Mouse (Mus musculus): Measurements from ENCODE around the gene Pianp. TPM values are rescaled to one million over a fixed set of nuclear protein-coding genes. Genes with fewer than 3 reads are reported as not detected.
A peak's percentile ranks its signal among the peaks of the same experiment; 100 is the strongest.

Pianp gene
- polyA plus RNA-seq, 1 experiment = 1.4 TPM

- peaks cover 4% of the 10 kb centered on the region; the same call in 1 of the 2 replicates for H3K4me1 ChIP-seq (ENCODE audit: control insufficient read depth, insufficient read depth, low read length)
- 6% methylated on average over 8 of the region's 8 CpGs for WGBS
- DNase-seq = peak; percentile 26
- H3K4me3 ChIP-seq (replicated peaks; ENCODE audit: extremely low read depth, low read depth, low read length) = peak overlapping the region; percentile 58
- TF ChIP-seq POLR2A (IDR thresholded peaks at IDR 0.05; ENCODE audit: borderline replicate concordance, extremely low read depth, low read depth, low read length) (no peak), CTCF (IDR thresholded peaks at IDR 0.05; ENCODE audit: insufficient read depth, low read length) (no peak)
Measured at GRCm38 (mm10) chr6:125039131-125039530, 42.6 kb downstream of the Pianp start.

- Histone ChIP-seq H3K4me1 (ENCODE audit: control insufficient read depth, insufficient read depth, low read length) (peaks cover 4% of the 10 kb centered on the region; the same call in 1 of the 2 replicates), H3K4me3 (replicated peaks; ENCODE audit: extremely low read depth, low read depth, low read length) (peak within 1 kb of the TSS; percentile 96)
- TF ChIP-seq POLR2A (IDR thresholded peaks at IDR 0.05; ENCODE audit: borderline replicate concordance, extremely low read depth, low read depth, low read length) (0 out of 2 replicates have a peak, but pooled peaks have one; percentile 12), CTCF (IDR thresholded peaks at IDR 0.05; ENCODE audit: insufficient read depth, low read length) (no peak)
- DNase-seq = peak; percentile 87
- WGBS = under 1% methylated on average over 26 of the region's 26 CpGs
Measured at GRCm38 (mm10) chr6:125039533-125040153, 43.1 kb downstream of the Pianp start, which contains the start of gene Ing4. Gene Ing4 (plus strand): TSS chr6:125039760.

GRCm38 (mm10) chr6:125040221-125040620 is 43.7 kb downstream of the Pianp start:
- Histone ChIP-seq H3K4me3 (replicated peaks; ENCODE audit: extremely low read depth, low read depth, low read length) (peak overlapping the region; percentile 96), H3K4me1 (ENCODE audit: control insufficient read depth, insufficient read depth, low read length) (peaks cover 4% of the 10 kb centered on the region; the same call in 1 of the 2 replicates)
- no peak for DNase-seq
- 11% methylated on average over 7 of the region's 7 CpGs for WGBS
- no peak for TF ChIP-seq POLR2A (IDR thresholded peaks at IDR 0.05; ENCODE audit: borderline replicate concordance, extremely low read depth, low read depth, low read length)
- TF ChIP-seq CTCF (IDR thresholded peaks at IDR 0.05; ENCODE audit: insufficient read depth, low read length) = no peak

- DNase-seq = no peak
- 49% methylated on average over 7 of the region's 7 CpGs for WGBS
- TF ChIP-seq POLR2A (IDR thresholded peaks at IDR 0.05; ENCODE audit: borderline replicate concordance, extremely low read depth, low read depth, low read length) = no peak
- TF ChIP-seq CTCF (IDR thresholded peaks at IDR 0.05; ENCODE audit: insufficient read depth, low read length) = no peak
- Histone ChIP-seq H3K4me1 (ENCODE audit: control insufficient read depth, insufficient read depth, low read length) (peaks cover 4% of the 10 kb centered on the region; the same call in 1 of the 2 replicates), H3K4me3 (replicated peaks; ENCODE audit: extremely low read depth, low read depth, low read length) (no peak overlapping the region)
Measured at GRCm38 (mm10) chr6:125041047-125041446, 44.6 kb downstream of the Pianp start.

- DNase-seq = no peak
- peaks cover 4% of the 10 kb centered on the region; the same call in 1 of the 2 replicates for H3K4me1 ChIP-seq (ENCODE audit: control insufficient read depth, insufficient read depth, low read length)
- TF ChIP-seq POLR2A (IDR thresholded peaks at IDR 0.05; ENCODE audit: borderline replicate concordance, extremely low read depth, low read depth, low read length) (no peak), CTCF (IDR thresholded peaks at IDR 0.05; ENCODE audit: insufficient read depth, low read length) (no peak)
- no peak overlapping the region for H3K4me3 ChIP-seq (replicated peaks; ENCODE audit: extremely low read depth, low read depth, low read length)
- 84% methylated on average over 7 of the region's 7 CpGs for WGBS
Measured at GRCm38 (mm10) chr6:125042081-125042480, 45.6 kb downstream of the Pianp start.

DNA sequence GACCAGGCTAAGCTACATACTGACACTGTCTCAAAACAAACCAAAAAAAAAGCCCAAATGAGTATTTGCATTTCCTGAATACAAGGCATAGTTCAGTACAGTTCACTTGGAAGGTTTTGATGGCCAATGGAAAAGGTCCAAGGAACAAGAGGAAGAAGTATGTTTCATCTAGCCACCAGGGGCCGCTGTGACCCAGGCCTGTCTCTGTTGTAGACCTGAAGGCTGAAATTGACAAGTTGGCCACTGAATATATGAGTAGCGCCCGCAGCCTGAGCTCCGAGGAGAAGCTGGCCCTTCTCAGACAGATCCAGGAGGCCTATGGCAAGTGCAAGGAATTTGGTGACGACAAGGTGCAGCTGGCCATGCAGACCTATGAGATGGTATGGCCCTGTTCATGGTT is 50.2 kb downstream of the Pianp start:
- Histone ChIP-seq H3K4me3 (replicated peaks; ENCODE audit: extremely low read depth, low read depth, low read length) (no peak overlapping the region), H3K4me1 (ENCODE audit: control insufficient read depth, insufficient read depth, low read length) (no peaks in the 10 kb centered on the region)
- DNase-seq = peak; percentile 69
- WGBS = 25% methylated on average over 5 of the region's 5 CpGs
- TF ChIP-seq POLR2A (IDR thresholded peaks at IDR 0.05; ENCODE audit: borderline replicate concordance, extremely low read depth, low read depth, low read length) (no peak), CTCF (IDR thresholded peaks at IDR 0.05; ENCODE audit: insufficient read depth, low read length) (peak; percentile 90)

GRCm38 (mm10) chr6:125049678-125050077 is 53.2 kb downstream of the Pianp start, which contains the start of gene Acrbp:
Gene Acrbp (plus strand): TSS chr6:125049689.
- TF ChIP-seq POLR2A (IDR thresholded peaks at IDR 0.05; ENCODE audit: borderline replicate concordance, extremely low read depth, low read depth, low read length) (no peak), CTCF (IDR thresholded peaks at IDR 0.05; ENCODE audit: insufficient read depth, low read length) (no peak)
- no peak for DNase-seq
- Histone ChIP-seq H3K4me1 (ENCODE audit: control insufficient read depth, insufficient read depth, low read length) (no peaks in the 10 kb centered on the region), H3K4me3 (replicated peaks; ENCODE audit: extremely low read depth, low read depth, low read length) (no peak within 1 kb of the TSS)
- 47% methylated on average over 20 of the region's 20 CpGs for WGBS

DNA sequence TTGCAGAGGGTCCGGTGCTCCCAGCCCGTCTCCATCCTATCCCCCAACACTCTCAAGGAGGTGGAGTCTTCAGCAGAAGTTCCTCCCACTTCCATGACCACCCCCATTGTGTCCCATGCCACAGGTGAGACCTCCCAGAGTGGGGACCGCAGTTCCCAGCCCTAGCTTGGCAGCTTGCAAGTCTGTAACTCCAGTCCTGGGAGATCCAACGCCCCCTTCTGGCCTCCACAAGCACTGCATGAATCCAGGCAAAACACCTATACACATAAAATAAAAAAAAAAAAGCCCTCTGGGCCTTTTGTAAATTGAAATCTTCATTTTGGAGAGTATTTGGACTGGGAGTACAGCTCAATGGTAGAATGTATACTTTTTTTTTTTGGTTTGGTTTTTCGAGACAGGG is 54.7 kb downstream of the Pianp start:
- Histone ChIP-seq H3K4me1 (ENCODE audit: control insufficient read depth, insufficient read depth, low read length) (no peaks in the 10 kb centered on the region), H3K4me3 (replicated peaks; ENCODE audit: extremely low read depth, low read depth, low read length) (no peak overlapping the region)
- WGBS = 59% methylated on average over 5 of the region's 5 CpGs
- no peak for DNase-seq
- no peak for TF ChIP-seq POLR2A (IDR thresholded peaks at IDR 0.05; ENCODE audit: borderline replicate concordance, extremely low read depth, low read depth, low read length)
- peak; percentile 46 for TF ChIP-seq CTCF (IDR thresholded peaks at IDR 0.05; ENCODE audit: insufficient read depth, low read length)

Other genes with a start within 250 kb of the Pianp start
- 0.08 TPM in 1 of 2 replicates, not detected in the other for gene Gm45234, start 240.7 kb upstream of the Pianp start, polyA plus RNA-seq (2012; rRNA removed)
- 52.0 and 64.6 TPM in 2 replicates for gene Atn1, start 240.2 kb upstream of the Pianp start, polyA plus RNA-seq (2012; rRNA removed)
- 3.3 and 3.8 TPM in 2 replicates for gene Eno2, start 227.0 kb upstream of the Pianp start, polyA plus RNA-seq (2012; rRNA removed)
- gene Lrrc23, start 217.0 kb upstream of the Pianp start, polyA plus RNA-seq (2012; rRNA removed) = 26.2 and 35.8 TPM in 2 replicates
- 20.2 and 22.4 TPM in 2 replicates for gene Spsb2, start 188.0 kb upstream of the Pianp start, polyA plus RNA-seq (2012; rRNA removed)
- gene Tpi1, start 182.4 kb upstream of the Pianp start, polyA plus RNA-seq (2012; rRNA removed) = 117 and 218 TPM in 2 replicates
- gene Usp5, start 167.2 kb upstream of the Pianp start, polyA plus RNA-seq (2012; rRNA removed) = 58.1 and 73.2 TPM in 2 replicates
- 3.5 and 6.7 TPM in 2 replicates for gene Cdca3, start 167.1 kb upstream of the Pianp start, polyA plus RNA-seq (2012; rRNA removed)
- 0.31 and 0.36 TPM in 2 replicates for gene Gnb3, start 156.4 kb upstream of the Pianp start, polyA plus RNA-seq (2012; rRNA removed)
- 34.9 and 42.1 TPM in 2 replicates for gene P3h3, start 138.9 kb upstream of the Pianp start, polyA plus RNA-seq (2012; rRNA removed)
- 0.27 and 0.69 TPM in 2 replicates for gene Gpr162, start 132.7 kb upstream of the Pianp start, polyA plus RNA-seq (2012; rRNA removed)
- 1.9 and 2.7 TPM in 2 replicates for gene Cd4, start 108.5 kb upstream of the Pianp start, polyA plus RNA-seq (2012; rRNA removed)
- gene Lag3, start 85.0 kb upstream of the Pianp start, polyA plus RNA-seq (2012; rRNA removed) = 1.4 and 1.9 TPM in 2 replicates
- gene Ptms, start 76.6 kb upstream of the Pianp start, polyA plus RNA-seq (2012; rRNA removed) = 1,982 and 2,310 TPM in 2 replicates
- gene Mlf2, start 65.3 kb upstream of the Pianp start, polyA plus RNA-seq (2012; rRNA removed) = 313 and 336 TPM in 2 replicates
- gene Cops7a, start 31.2 kb upstream of the Pianp start, polyA plus RNA-seq (2012; rRNA removed) = 178 and 213 TPM in 2 replicates
- gene Zfp384, start 12.5 kb downstream of the Pianp start, polyA plus RNA-seq (2012; rRNA removed) = 44.8 and 48.4 TPM in 2 replicates
- 30.3 and 50.5 TPM in 2 replicates for gene Ing4, start 43.1 kb downstream of the Pianp start, polyA plus RNA-seq (2012; rRNA removed)
- gene Acrbp, start 53.0 kb downstream of the Pianp start, polyA plus RNA-seq (2012; rRNA removed) = 23.7 TPM in 2 replicates
- 6.5 and 13.9 TPM in 2 replicates for gene Lpar5, start 71.2 kb downstream of the Pianp start, polyA plus RNA-seq (2012; rRNA removed)
- gene Chd4, start 99.3 kb downstream of the Pianp start, polyA plus RNA-seq (2012; rRNA removed) = 108 and 129 TPM in 2 replicates
- 10.1 and 13.6 TPM in 2 replicates for gene Nop2, start 135.2 kb downstream of the Pianp start, polyA plus RNA-seq (2012; rRNA removed)
- gene Iffo1, start 148.5 kb downstream of the Pianp start, polyA plus RNA-seq (2012; rRNA removed) = 45.0 and 51.0 TPM in 2 replicates
- 1,317 and 1,826 TPM in 2 replicates for gene Gapdh, start 169.8 kb downstream of the Pianp start, polyA plus RNA-seq (2012; rRNA removed)
- gene Ncapd2, start 195.0 kb downstream of the Pianp start, polyA plus RNA-seq (2012; rRNA removed) = 15.5 and 34.2 TPM in 2 replicates
- 30.1 and 39.4 TPM in 2 replicates for gene Mrpl51, start 195.1 kb downstream of the Pianp start, polyA plus RNA-seq (2012; rRNA removed)
- gene Vamp1, start 218.9 kb downstream of the Pianp start, polyA plus RNA-seq (2012; rRNA removed) = 12.5 and 22.0 TPM in 2 replicates
- gene Tapbpl, start 235.2 kb downstream of the Pianp start, polyA plus RNA-seq (2012; rRNA removed) = 29.8 and 33.4 TPM in 2 replicates
- gene Cd27, start 240.3 kb downstream of the Pianp start, polyA plus RNA-seq (2012; rRNA removed) = 8.1 and 9.8 TPM in 2 replicates